Mouse (Mus musculus) G1E (cell line): Measurements from ENCODE around the gene Cln3.

Source experiments
- CTCF ChIP-seq: IDR thresholded peaks from 2 replicates; pipeline ENCODE4 v1.5.1; 2012; ENCODE audit warnings: low read depth, low read length, inconsistent platforms, mixed read lengths
- GATA1 ChIP-seq: IDR thresholded peaks from 2 replicates; pipeline ENCODE4 v1.6.1; 2012; ENCODE audit warnings: borderline replicate concordance, low read length, inconsistent platforms, mixed read lengths

- TF ChIP-seq CTCF (no peak), GATA1 (no peak)
These were observed 52.2 kb downstream of the Cln3 start for GRCm38 (mm10) chr7:126533434-126533833.
